Mouse (Mus musculus) embryonic facial prominence, embryonic 11.5 days (tissue): ENCODE measurements around the gene Rab4a. TPM values are rescaled to one million over a fixed set of nuclear protein-coding genes. Genes with fewer than 3 reads are reported as not detected.

Experiments used
- ATAC-seq: fragments of 200-750 bp; cut with Nextera tagmentation; replicated peaks from 2 replicates; pipeline ENCODE4 v1.8.0; 2017; ENCODE audit warnings: low read depth; ENCODE audit not compliant: insufficient number of reproducible peaks, low FRiP score, low TSS enrichment
- DNase-seq: peaks from one replicate; pipeline ENCODE4 v3.0.0-alpha.2; 2015; ENCODE audit warnings: low spot score
- H3K27ac ChIP-seq: fragments of 300-500 bp; sonication (generic); replicated peaks from 2 replicates; pipeline ENCODE4 v1.5.1; 2014; ENCODE audit warnings: mild to moderate bottlenecking, low read depth, low read length, control low read depth
- H3K27me3 ChIP-seq: fragments of 300-500 bp; sonication (generic); 2 replicates; pipeline ENCODE4 v1.6.1; 2014; ENCODE audit warnings: mild to moderate bottlenecking, low read length, moderate library complexity, mixed read lengths; ENCODE audit not compliant: control insufficient read depth, insufficient read depth
- H3K36me3 ChIP-seq: fragments of 300-500 bp; sonication (generic); replicated peaks from 2 replicates; pipeline ENCODE4 v1.6.1; 2014; ENCODE audit warnings: low read depth, mild to moderate bottlenecking, low read length, moderate library complexity, mixed read lengths; ENCODE audit not compliant: control insufficient read depth, insufficient read depth
- H3K4me1 ChIP-seq: fragments of 300-500 bp; sonication (generic); 2 replicates; pipeline ENCODE4 v1.6.1; 2014; ENCODE audit warnings: low read length, mixed read lengths; ENCODE audit not compliant: control insufficient read depth, insufficient read depth
- H3K4me2 ChIP-seq: fragments of 300-500 bp; sonication (generic); 2 replicates; pipeline ENCODE4 v1.6.1; 2014; ENCODE audit warnings: low read depth, mild to moderate bottlenecking, control low read depth, low read length, moderate library complexity
- H3K4me3 ChIP-seq: fragments of 300-500 bp; sonication (generic); 2 replicates; pipeline ENCODE4 v1.5.1; 2014; ENCODE audit warnings: low read depth, low read length, control low read depth
- H3K9ac ChIP-seq: fragments of 300-500 bp; sonication (generic); replicated peaks from 2 replicates; pipeline ENCODE4 v1.6.1; 2014; ENCODE audit warnings: mild to moderate bottlenecking, control low read depth, low read length
- H3K9me3 ChIP-seq: fragments of 300-500 bp; sonication (generic); replicated peaks from 2 replicates; pipeline ENCODE4 v1.6.1; 2016; ENCODE audit warnings: mild to moderate bottlenecking, low read length, inconsistent platforms, mixed read lengths; ENCODE audit not compliant: control insufficient read depth
- WGBS: fragments of 180-500 bp; shearing (Covaris S2); extraction: QIAGEN DNeasy Blood & Tissue Kit; methylation state at CpG from one replicate; pipeline ENCODE4 v1.1.7; 2014; 5-methylcytosine and 5-hydroxymethylcytosine counted together
- polyA plus RNA-seq: library from polyadenylated mRNA; unstranded; fragments of >200 nt; fragmentation: Nextera tagmentation; extraction: Ambion mirVana; gene quantifications from 2 replicates; pipeline ENCODE4 v1.2.1, GENCODE M21; 2014

Rab4a gene
- polyA plus RNA-seq, 1 experiment from 2014 or later, result 56.7 TPM

GRCm38 (mm10) chr8:123789970-123790369, 15.8 kb upstream of the Rab4a start:
- H3K27ac ChIP-seq, result no peak overlapping the region
- H3K36me3 ChIP-seq, result no peaks in the 10 kb centered on the region
- DNase-seq (peak; percentile 93), ATAC-seq (no peak)
- no peaks in the 10 kb centered on the region for H3K9me3 ChIP-seq
- no peak overlapping the region for H3K4me3 ChIP-seq
- 4% methylated on average over 4 of the region's 4 CpGs for WGBS
- H3K27me3 ChIP-seq, result no peaks in the 10 kb centered on the region; the same call in 1 of the 2 replicates
- no peaks in the 10 kb centered on the region for H3K4me1 ChIP-seq
- no peak overlapping the region for H3K4me2 ChIP-seq
- H3K9ac ChIP-seq, result no peak overlapping the region

GRCm38 (mm10) chr8:123791101-123791844, 14.5 kb upstream of the Rab4a start:
- Histone ChIP-seq H3K27ac (no peak overlapping the region), H3K36me3 (no peaks in the 10 kb centered on the region), H3K27me3 (no peaks in the 10 kb centered on the region), H3K4me3 (no peak overlapping the region), H3K9ac (peak overlapping the region; percentile 14), H3K9me3 (no peaks in the 10 kb centered on the region), H3K4me2 (no peak overlapping the region), H3K4me1 (no peaks in the 10 kb centered on the region)
- peak; percentile 34 for DNase-seq
- ATAC-seq, result peak; percentile 56
- 57% methylated on average over 16 of the region's 16 CpGs for WGBS

- WGBS, result 78% methylated on average over 7 of the region's 7 CpGs
- no peak overlapping the region for H3K4me3 ChIP-seq
Observed at GRCm38 (mm10) chr8:123791845-123792225, 13.9 kb upstream of the Rab4a start.

GRCm38 (mm10) chr8:123793900-123794299, 11.9 kb upstream of the Rab4a start:
- H3K4me2 ChIP-seq, result no peak overlapping the region
- no peak for ATAC-seq
- H3K4me1 ChIP-seq, result no peaks in the 10 kb centered on the region
- WGBS, result 71% methylated on average over 10 of the region's 10 CpGs
- H3K9ac ChIP-seq, result no peak overlapping the region
- H3K4me3 ChIP-seq, result no peak overlapping the region
- no peak overlapping the region for H3K27ac ChIP-seq
- H3K27me3 ChIP-seq, result no peaks in the 10 kb centered on the region
- H3K9me3 ChIP-seq, result no peaks in the 10 kb centered on the region
- no peak for DNase-seq
- no peaks in the 10 kb centered on the region for H3K36me3 ChIP-seq

More at GRCm38 (mm10) chr8:123791845-123792225, 13.9 kb upstream of the Rab4a start:
- DNase-seq, result no peak
- no peak overlapping the region for H3K27ac ChIP-seq
- no peaks in the 10 kb centered on the region for H3K36me3 ChIP-seq
- no peaks in the 10 kb centered on the region for H3K27me3 ChIP-seq
- H3K9ac ChIP-seq, result no peak overlapping the region; the same call in 1 of the 2 replicates
- no peaks in the 10 kb centered on the region for H3K4me1 ChIP-seq
- no peak for ATAC-seq
- H3K9me3 ChIP-seq, result no peaks in the 10 kb centered on the region
- no peak overlapping the region for H3K4me2 ChIP-seq

- Histone ChIP-seq H3K4me3 (no peak overlapping the region), H3K27me3 (no peaks in the 10 kb centered on the region), H3K4me2 (no peak overlapping the region), H3K4me1 (no peaks in the 10 kb centered on the region), H3K9ac (no peak overlapping the region), H3K36me3 (no peaks in the 10 kb centered on the region), H3K9me3 (no peaks in the 10 kb centered on the region), H3K27ac (no peak overlapping the region)
- DNase-seq, result no peak
- 81% methylated on average over 4 of the region's 4 CpGs for WGBS
- ATAC-seq, result no peak
Observed at GRCm38 (mm10) chr8:123794766-123795165, 11.0 kb upstream of the Rab4a start.

- no peak overlapping the region for H3K27ac ChIP-seq
- no peak overlapping the region for H3K9ac ChIP-seq
- H3K4me1 ChIP-seq, result no peaks in the 10 kb centered on the region
- no peaks in the 10 kb centered on the region for H3K36me3 ChIP-seq
- ATAC-seq (no peak), DNase-seq (no peak)
- no peaks in the 10 kb centered on the region for H3K9me3 ChIP-seq
- no peak overlapping the region for H3K4me2 ChIP-seq
- WGBS, result 29% methylated on average over 4 of the region's 4 CpGs
- H3K27me3 ChIP-seq, result no peaks in the 10 kb centered on the region
- H3K4me3 ChIP-seq, result no peak overlapping the region
Observed at GRCm38 (mm10) chr8:123796758-123797157, 9.0 kb upstream of the Rab4a start.

GRCm38 (mm10) chr8:123797928-123798327, 7.9 kb upstream of the Rab4a start:
- H3K27ac ChIP-seq, result no peak overlapping the region
- no peak overlapping the region for H3K9ac ChIP-seq
- H3K36me3 ChIP-seq, result no peaks in the 10 kb centered on the region
- no peaks in the 10 kb centered on the region for H3K9me3 ChIP-seq
- 90% methylated on average over 15 of the region's 15 CpGs for WGBS
- no peak for ATAC-seq
- no peaks in the 10 kb centered on the region for H3K27me3 ChIP-seq
- DNase-seq, result no peak
- no peaks in the 10 kb centered on the region for H3K4me1 ChIP-seq
- no peak overlapping the region for H3K4me2 ChIP-seq
- H3K4me3 ChIP-seq, result no peak overlapping the region

- ATAC-seq (peak; percentile 50; the same call in 1 of the 2 replicates), DNase-seq (no peak)
- no peak overlapping the region for H3K4me3 ChIP-seq
- H3K27me3 ChIP-seq, result no peaks in the 10 kb centered on the region
- WGBS, result 66% methylated on average over 6 of the region's 6 CpGs
- H3K4me1 ChIP-seq, result no peaks in the 10 kb centered on the region
- no peaks in the 10 kb centered on the region for H3K9me3 ChIP-seq
- no peaks in the 10 kb centered on the region for H3K36me3 ChIP-seq
- H3K4me2 ChIP-seq, result no peak overlapping the region
- no peak overlapping the region for H3K9ac ChIP-seq
- no peak overlapping the region; the same call in 1 of the 2 replicates for H3K27ac ChIP-seq
Observed at GRCm38 (mm10) chr8:123799434-123799833, 6.4 kb upstream of the Rab4a start.
